Mouse (Mus musculus): ENCODE results near the gene Slc22a6. TPM values are rescaled to one million over a fixed set of nuclear protein-coding genes. Genes with fewer than 3 reads are reported as not detected.

The Slc22a6 gene
- polyA plus RNA-seq, 1 experiment from 2014 or later = not detected

GRCm38 (mm10) chr19:8642086-8642485 is 24.2 kb downstream of the Slc22a6 start:
- H3K9ac ChIP-seq (ENCODE audit: low read length) = no peak overlapping the region
- H3K4me3 ChIP-seq (ENCODE audit: control insufficient read depth in 1 of 2, insufficient read depth in 1 of 2, low read depth in 1 of 2, low read length in 2 of 2) = no peak overlapping the region
- H3K27me3 ChIP-seq (ENCODE audit: control insufficient read depth, insufficient read depth, low read length) = no peaks in the 10 kb centered on the region
- no peaks in the 10 kb centered on the region for H3K36me3 ChIP-seq (ENCODE audit: control insufficient read depth, insufficient read depth, low read length)
- no peak overlapping the region for H3K27ac ChIP-seq (replicated peaks in 1 of 2; ENCODE audit: control insufficient read depth in 1 of 2, insufficient read depth in 1 of 2, low read depth in 2 of 2, low read length in 2 of 2)
- 0 out of 4 replicates have a peak, but pooled peaks cover 0 to 2% of the 10 kb centered on the region in 2 experiments for H3K4me1 ChIP-seq (ENCODE audit: control insufficient read depth in 2 of 2, insufficient read depth in 2 of 2, low read length in 2 of 2)
- 45% methylated on average over 5 of the region's 5 CpGs for WGBS
- no peak overlapping the region for H3K4me2 ChIP-seq (ENCODE audit: low read length)
- no peaks in the 10 kb centered on the region for H3K9me3 ChIP-seq (ENCODE audit: control insufficient read depth, low read length)
- no peak for ATAC-seq (ENCODE audit: insufficient number of reproducible peaks, insufficient read depth, low FRiP score, low read depth)

- no peak overlapping the region for H3K4me2 ChIP-seq (ENCODE audit: low read length)
- H3K36me3 ChIP-seq (ENCODE audit: control insufficient read depth, insufficient read depth, low read length) = no peaks in the 10 kb centered on the region
- 76% methylated on average over 2 of the region's 2 CpGs for WGBS
- no peak overlapping the region for H3K9ac ChIP-seq (ENCODE audit: low read length)
- ATAC-seq (ENCODE audit: insufficient number of reproducible peaks, insufficient read depth, low FRiP score, low read depth) = no peak
- no peak overlapping the region for H3K4me3 ChIP-seq (ENCODE audit: control insufficient read depth in 1 of 2, insufficient read depth in 1 of 2, low read depth in 1 of 2, low read length in 2 of 2)
- no peak overlapping the region for H3K27ac ChIP-seq (replicated peaks in 1 of 2; ENCODE audit: control insufficient read depth in 1 of 2, insufficient read depth in 1 of 2, low read depth in 2 of 2, low read length in 2 of 2)
- H3K9me3 ChIP-seq (ENCODE audit: control insufficient read depth, low read length) = no peaks in the 10 kb centered on the region
- no peaks in the 10 kb centered on the region for H3K27me3 ChIP-seq (ENCODE audit: control insufficient read depth, insufficient read depth, low read length)
- 0 out of 4 replicates have a peak, but pooled peaks cover 0 to 2% of the 10 kb centered on the region in 2 experiments for H3K4me1 ChIP-seq (ENCODE audit: control insufficient read depth in 2 of 2, insufficient read depth in 2 of 2, low read length in 2 of 2)
These were observed 28.6 kb downstream of the Slc22a6 start for GRCm38 (mm10) chr19:8646393-8646792.

GRCm38 (mm10) chr19:8655833-8656232 is 38.0 kb downstream of the Slc22a6 start:
- ATAC-seq (ENCODE audit: insufficient number of reproducible peaks, insufficient read depth, low FRiP score, low read depth) = no peak
- no peak overlapping the region for H3K4me3 ChIP-seq (ENCODE audit: control insufficient read depth in 1 of 2, insufficient read depth in 1 of 2, low read depth in 1 of 2, low read length in 2 of 2)
- H3K27me3 ChIP-seq (ENCODE audit: control insufficient read depth, insufficient read depth, low read length) = 0 out of 2 replicates have a peak, but pooled peaks cover 3% of the 10 kb centered on the region
- H3K4me1 ChIP-seq (ENCODE audit: control insufficient read depth in 2 of 2, insufficient read depth in 2 of 2, low read length in 2 of 2) = no peaks in the 10 kb centered on the region; a peak in 1 of 4 replicates
- no peak overlapping the region for H3K4me2 ChIP-seq (ENCODE audit: low read length)
- no peak overlapping the region for H3K27ac ChIP-seq (replicated peaks in 1 of 2; ENCODE audit: control insufficient read depth in 1 of 2, insufficient read depth in 1 of 2, low read depth in 2 of 2, low read length in 2 of 2)
- no peaks in the 10 kb centered on the region for H3K36me3 ChIP-seq (ENCODE audit: control insufficient read depth, insufficient read depth, low read length)
- no peak overlapping the region for H3K9ac ChIP-seq (ENCODE audit: low read length)
- no peaks in the 10 kb centered on the region for H3K9me3 ChIP-seq (ENCODE audit: control insufficient read depth, low read length)

GRCm38 (mm10) chr19:8656341-8656740 is 38.5 kb downstream of the Slc22a6 start:
- no peak overlapping the region for H3K27ac ChIP-seq (replicated peaks in 1 of 2; ENCODE audit: control insufficient read depth in 1 of 2, insufficient read depth in 1 of 2, low read depth in 2 of 2, low read length in 2 of 2)
- no peak overlapping the region for H3K4me2 ChIP-seq (ENCODE audit: low read length)
- no peak overlapping the region for H3K9ac ChIP-seq (ENCODE audit: low read length)
- 67% methylated on average over 4 of the region's 4 CpGs for WGBS
- no peaks in the 10 kb centered on the region for H3K9me3 ChIP-seq (ENCODE audit: control insufficient read depth, low read length)
- H3K36me3 ChIP-seq (ENCODE audit: control insufficient read depth, insufficient read depth, low read length) = no peaks in the 10 kb centered on the region
- H3K27me3 ChIP-seq (ENCODE audit: control insufficient read depth, insufficient read depth, low read length) = 0 out of 2 replicates have a peak, but pooled peaks cover 7% of the 10 kb centered on the region
- no peaks in the 10 kb centered on the region; a peak in 1 of 4 replicates for H3K4me1 ChIP-seq (ENCODE audit: control insufficient read depth in 2 of 2, insufficient read depth in 2 of 2, low read length in 2 of 2)
- no peak overlapping the region for H3K4me3 ChIP-seq (ENCODE audit: control insufficient read depth in 1 of 2, insufficient read depth in 1 of 2, low read depth in 1 of 2, low read length in 2 of 2)
- no peak for ATAC-seq (ENCODE audit: insufficient number of reproducible peaks, insufficient read depth, low FRiP score, low read depth)

GRCm38 (mm10) chr19:8661821-8662307 is 44.0 kb downstream of the Slc22a6 start:
- Histone ChIP-seq H3K27ac (replicated peaks in 1 of 2; ENCODE audit: control insufficient read depth in 1 of 2, insufficient read depth in 1 of 2, low read depth in 2 of 2, low read length in 2 of 2) (no peak overlapping the region), H3K9me3 (ENCODE audit: control insufficient read depth, low read length) (no peaks in the 10 kb centered on the region), H3K4me3 (ENCODE audit: control insufficient read depth in 1 of 2, insufficient read depth in 1 of 2, low read depth in 1 of 2, low read length in 2 of 2) (peak overlapping the region; percentile 49 to 57), H3K4me1 (ENCODE audit: control insufficient read depth in 2 of 2, insufficient read depth in 2 of 2, low read length in 2 of 2) (peaks cover 2 to 8% of the 10 kb centered on the region in 2 experiments), H3K9ac (ENCODE audit: low read length) (peak overlapping the region; percentile 68), H3K4me2 (ENCODE audit: low read length) (peak overlapping the region; percentile 97), H3K27me3 (ENCODE audit: control insufficient read depth, insufficient read depth, low read length) (peaks cover 20% of the 10 kb centered on the region), H3K36me3 (ENCODE audit: control insufficient read depth, insufficient read depth, low read length) (no peaks in the 10 kb centered on the region)
- ATAC-seq (ENCODE audit: insufficient number of reproducible peaks, insufficient read depth, low FRiP score, low read depth) = no peak
- WGBS = under 1% methylated on average over 35 of the region's 35 CpGs

- peaks cover 2 to 8% of the 10 kb centered on the region in 2 experiments for H3K4me1 ChIP-seq (ENCODE audit: control insufficient read depth in 2 of 2, insufficient read depth in 2 of 2, low read length in 2 of 2)
- peak overlapping the region; percentile 49 to 57 for H3K4me3 ChIP-seq (ENCODE audit: control insufficient read depth in 1 of 2, insufficient read depth in 1 of 2, low read depth in 1 of 2, low read length in 2 of 2)
- peak overlapping the region; percentile 97 for H3K4me2 ChIP-seq (ENCODE audit: low read length)
- ATAC-seq (ENCODE audit: insufficient number of reproducible peaks, insufficient read depth, low FRiP score, low read depth) = no peak
- WGBS = 3% methylated on average over 11 of the region's 11 CpGs
- H3K9me3 ChIP-seq (ENCODE audit: control insufficient read depth, low read length) = no peaks in the 10 kb centered on the region
- H3K27ac ChIP-seq (replicated peaks in 1 of 2; ENCODE audit: control insufficient read depth in 1 of 2, insufficient read depth in 1 of 2, low read depth in 2 of 2, low read length in 2 of 2) = no peak overlapping the region
- H3K9ac ChIP-seq (ENCODE audit: low read length) = peak overlapping the region; percentile 68
- H3K36me3 ChIP-seq (ENCODE audit: control insufficient read depth, insufficient read depth, low read length) = no peaks in the 10 kb centered on the region
- H3K27me3 ChIP-seq (ENCODE audit: control insufficient read depth, insufficient read depth, low read length) = peaks cover 20% of the 10 kb centered on the region
These were observed 44.5 kb downstream of the Slc22a6 start for GRCm38 (mm10) chr19:8662337-8662736.

GRCm38 (mm10) chr19:8663360-8663839 is 45.6 kb downstream of the Slc22a6 start, which contains the start of gene Chrm1:
Gene Chrm1 (plus strand): TSS chr19:8663789.
- no peak for ATAC-seq (ENCODE audit: insufficient number of reproducible peaks, insufficient read depth, low FRiP score, low read depth)

More at GRCm38 (mm10) chr19:8663360-8663839, 45.6 kb downstream of the Slc22a6 start, which contains the start of gene Chrm1:
- peaks cover 2 to 8% of the 10 kb centered on the region in 2 experiments for H3K4me1 ChIP-seq (ENCODE audit: control insufficient read depth in 2 of 2, insufficient read depth in 2 of 2, low read length in 2 of 2)
- no peak within 1 kb of the TSS for H3K4me3 ChIP-seq (ENCODE audit: control insufficient read depth in 1 of 2, insufficient read depth in 1 of 2, low read depth in 1 of 2, low read length in 2 of 2)
- no peaks in the 10 kb centered on the region for H3K36me3 ChIP-seq (ENCODE audit: control insufficient read depth, insufficient read depth, low read length)
- H3K4me2 ChIP-seq (ENCODE audit: low read length) = peak within 1 kb of the TSS; percentile 97
- no peak within 1 kb of the TSS for H3K9ac ChIP-seq (ENCODE audit: low read length)
- H3K27me3 ChIP-seq (ENCODE audit: control insufficient read depth, insufficient read depth, low read length) = peaks cover 20% of the 10 kb centered on the region
- 69% methylated on average over 9 of the region's 9 CpGs for WGBS
- H3K9me3 ChIP-seq (ENCODE audit: control insufficient read depth, low read length) = no peaks in the 10 kb centered on the region
- no peak within 1 kb of the TSS for H3K27ac ChIP-seq (replicated peaks in 1 of 2; ENCODE audit: control insufficient read depth in 1 of 2, insufficient read depth in 1 of 2, low read depth in 2 of 2, low read length in 2 of 2)
